Mouse (Mus musculus): ENCODE measurements around the gene Nedd4. TPM values are rescaled to one million over a fixed set of nuclear protein-coding genes. Genes with fewer than 3 reads are reported as not detected.

Gene Nedd4
- polyA plus RNA-seq, 1 experiment, result 80.4 TPM

GRCm38 (mm10) chr9:72693861-72694260, 31.7 kb downstream of the Nedd4 start:
- no peaks in the 10 kb centered on the region for H3K27me3 ChIP-seq (ENCODE audit: control insufficient read depth, insufficient read depth, low read length)
- H3K36me3 ChIP-seq (ENCODE audit: control insufficient read depth, insufficient read depth, low read length), result peaks cover 16% of the 10 kb centered on the region
- TF ChIP-seq POLR2A (IDR thresholded peaks at IDR 0.05; ENCODE audit: control insufficient read depth, extremely low read depth, insufficient read depth, low read length, poor library complexity), result no peak
- no peak for TF ChIP-seq CTCF (IDR thresholded peaks at IDR 0.05; ENCODE audit: borderline replicate concordance, control insufficient read depth, extremely low read depth, insufficient read depth, low read length, poor library complexity)
- no peak for DNase-seq
- H3K27ac ChIP-seq (ENCODE audit: control insufficient read depth, insufficient read depth, low read length), result no peak overlapping the region
- H3K4me3 ChIP-seq (ENCODE audit: control insufficient read depth, insufficient read depth, low read length), result no peak overlapping the region
- 97% methylated on average over 14 of the region's 14 CpGs for whole genome bisulfite sequencing
- no peaks in the 10 kb centered on the region for H3K4me1 ChIP-seq (replicated peaks; ENCODE audit: control insufficient read depth, insufficient read depth, low read length)

GRCm38 (mm10) chr9:72696508-72696907, 34.4 kb downstream of the Nedd4 start:
- Histone ChIP-seq H3K4me3 (ENCODE audit: control insufficient read depth, insufficient read depth, low read length) (no peak overlapping the region), H3K36me3 (ENCODE audit: control insufficient read depth, insufficient read depth, low read length) (peaks cover 13% of the 10 kb centered on the region), H3K27me3 (ENCODE audit: control insufficient read depth, insufficient read depth, low read length) (no peaks in the 10 kb centered on the region), H3K27ac (ENCODE audit: control insufficient read depth, insufficient read depth, low read length) (no peak overlapping the region), H3K4me1 (replicated peaks; ENCODE audit: control insufficient read depth, insufficient read depth, low read length) (peaks cover 4% of the 10 kb centered on the region)
- TF ChIP-seq CTCF (IDR thresholded peaks at IDR 0.05; ENCODE audit: borderline replicate concordance, control insufficient read depth, extremely low read depth, insufficient read depth, low read length, poor library complexity) (no peak), POLR2A (IDR thresholded peaks at IDR 0.05; ENCODE audit: control insufficient read depth, extremely low read depth, insufficient read depth, low read length, poor library complexity) (no peak)
- 81% methylated on average over 3 of the region's 3 CpGs for WGBS
- DNase-seq, result no peak

GRCm38 (mm10) chr9:72697779-72698178, 35.6 kb downstream of the Nedd4 start:
- H3K27ac ChIP-seq (ENCODE audit: control insufficient read depth, insufficient read depth, low read length), result no peak overlapping the region
- H3K36me3 ChIP-seq (ENCODE audit: control insufficient read depth, insufficient read depth, low read length), result peaks cover 17% of the 10 kb centered on the region
- TF ChIP-seq CTCF (IDR thresholded peaks at IDR 0.05; ENCODE audit: borderline replicate concordance, control insufficient read depth, extremely low read depth, insufficient read depth, low read length, poor library complexity), result no peak
- no peak for TF ChIP-seq POLR2A (IDR thresholded peaks at IDR 0.05; ENCODE audit: control insufficient read depth, extremely low read depth, insufficient read depth, low read length, poor library complexity)
- peaks cover 4% of the 10 kb centered on the region for H3K4me1 ChIP-seq (replicated peaks; ENCODE audit: control insufficient read depth, insufficient read depth, low read length)
- WGBS, result 98% methylated on average over 4 of the region's 4 CpGs
- no peak overlapping the region for H3K4me3 ChIP-seq (ENCODE audit: control insufficient read depth, insufficient read depth, low read length)
- no peak for DNase-seq
- no peaks in the 10 kb centered on the region for H3K27me3 ChIP-seq (ENCODE audit: control insufficient read depth, insufficient read depth, low read length)

- no peak overlapping the region for H3K4me3 ChIP-seq (ENCODE audit: control insufficient read depth, insufficient read depth, low read length)
- H3K4me1 ChIP-seq (replicated peaks; ENCODE audit: control insufficient read depth, insufficient read depth, low read length), result peaks cover 4% of the 10 kb centered on the region
- no peak for DNase-seq
- TF ChIP-seq CTCF (IDR thresholded peaks at IDR 0.05; ENCODE audit: borderline replicate concordance, control insufficient read depth, extremely low read depth, insufficient read depth, low read length, poor library complexity), result no peak
- TF ChIP-seq POLR2A (IDR thresholded peaks at IDR 0.05; ENCODE audit: control insufficient read depth, extremely low read depth, insufficient read depth, low read length, poor library complexity), result no peak
- peaks cover 4% of the 10 kb centered on the region; the same call in 1 of the 2 replicates for H3K36me3 ChIP-seq (ENCODE audit: control insufficient read depth, insufficient read depth, low read length)
- H3K27ac ChIP-seq (ENCODE audit: control insufficient read depth, insufficient read depth, low read length), result no peak overlapping the region
- 21% methylated on average over 3 of the region's 3 CpGs for WGBS
- H3K27me3 ChIP-seq (ENCODE audit: control insufficient read depth, insufficient read depth, low read length), result no peaks in the 10 kb centered on the region
Measured at GRCm38 (mm10) chr9:72699702-72700101, 37.6 kb downstream of the Nedd4 start.

GRCm38 (mm10) chr9:72701441-72701840, 39.3 kb downstream of the Nedd4 start:
- no peak for TF ChIP-seq CTCF (IDR thresholded peaks at IDR 0.05; ENCODE audit: borderline replicate concordance, control insufficient read depth, extremely low read depth, insufficient read depth, low read length, poor library complexity)
- TF ChIP-seq POLR2A (IDR thresholded peaks at IDR 0.05; ENCODE audit: control insufficient read depth, extremely low read depth, insufficient read depth, low read length, poor library complexity), result no peak
- 92% methylated on average over 8 of the region's 8 CpGs for WGBS
- Histone ChIP-seq H3K4me3 (ENCODE audit: control insufficient read depth, insufficient read depth, low read length) (no peak overlapping the region), H3K27me3 (ENCODE audit: control insufficient read depth, insufficient read depth, low read length) (no peaks in the 10 kb centered on the region), H3K27ac (ENCODE audit: control insufficient read depth, insufficient read depth, low read length) (no peak overlapping the region), H3K4me1 (replicated peaks; ENCODE audit: control insufficient read depth, insufficient read depth, low read length) (peaks cover 4% of the 10 kb centered on the region), H3K36me3 (ENCODE audit: control insufficient read depth, insufficient read depth, low read length) (peaks cover 4% of the 10 kb centered on the region; the same call in 1 of the 2 replicates)
- DNase-seq, result no peak

- no peak overlapping the region for H3K27ac ChIP-seq (ENCODE audit: control insufficient read depth, insufficient read depth, low read length)
- peaks cover 6% of the 10 kb centered on the region for H3K4me1 ChIP-seq (replicated peaks; ENCODE audit: control insufficient read depth, insufficient read depth, low read length)
- 92% methylated on average over 2 of the region's 2 CpGs for whole genome bisulfite sequencing
- TF ChIP-seq CTCF (IDR thresholded peaks at IDR 0.05; ENCODE audit: borderline replicate concordance, control insufficient read depth, extremely low read depth, insufficient read depth, low read length, poor library complexity) (no peak), POLR2A (IDR thresholded peaks at IDR 0.05; ENCODE audit: control insufficient read depth, extremely low read depth, insufficient read depth, low read length, poor library complexity) (no peak)
- no peak overlapping the region for H3K4me3 ChIP-seq (ENCODE audit: control insufficient read depth, insufficient read depth, low read length)
- peaks cover 4% of the 10 kb centered on the region; the same call in 1 of the 2 replicates for H3K36me3 ChIP-seq (ENCODE audit: control insufficient read depth, insufficient read depth, low read length)
- DNase-seq, result no peak
- H3K27me3 ChIP-seq (ENCODE audit: control insufficient read depth, insufficient read depth, low read length), result no peaks in the 10 kb centered on the region
Measured at GRCm38 (mm10) chr9:72702075-72702474, 39.9 kb downstream of the Nedd4 start.

GRCm38 (mm10) chr9:72703142-72703541, 41.0 kb downstream of the Nedd4 start:
- Histone ChIP-seq H3K36me3 (ENCODE audit: control insufficient read depth, insufficient read depth, low read length) (peaks cover 4% of the 10 kb centered on the region; the same call in 1 of the 2 replicates), H3K4me1 (replicated peaks; ENCODE audit: control insufficient read depth, insufficient read depth, low read length) (peaks cover 7% of the 10 kb centered on the region), H3K4me3 (ENCODE audit: control insufficient read depth, insufficient read depth, low read length) (no peak overlapping the region), H3K27me3 (ENCODE audit: control insufficient read depth, insufficient read depth, low read length) (no peaks in the 10 kb centered on the region), H3K27ac (ENCODE audit: control insufficient read depth, insufficient read depth, low read length) (no peak overlapping the region)
- WGBS, result 97% methylated on average over 4 of the region's 4 CpGs
- no peak for DNase-seq
- TF ChIP-seq CTCF (IDR thresholded peaks at IDR 0.05; ENCODE audit: borderline replicate concordance, control insufficient read depth, extremely low read depth, insufficient read depth, low read length, poor library complexity), result no peak
- no peak for TF ChIP-seq POLR2A (IDR thresholded peaks at IDR 0.05; ENCODE audit: control insufficient read depth, extremely low read depth, insufficient read depth, low read length, poor library complexity)
